Mouse (Mus musculus): ENCODE measurements around the gene Pmm2. TPM values are rescaled to one million over a fixed set of nuclear protein-coding genes. Genes with fewer than 3 reads are reported as not detected.
A peak's percentile ranks its signal among the peaks of the same experiment; 100 is the strongest.

Pmm2 gene
- polyA plus RNA-seq, 1 experiment = 56.6 TPM

DNA sequence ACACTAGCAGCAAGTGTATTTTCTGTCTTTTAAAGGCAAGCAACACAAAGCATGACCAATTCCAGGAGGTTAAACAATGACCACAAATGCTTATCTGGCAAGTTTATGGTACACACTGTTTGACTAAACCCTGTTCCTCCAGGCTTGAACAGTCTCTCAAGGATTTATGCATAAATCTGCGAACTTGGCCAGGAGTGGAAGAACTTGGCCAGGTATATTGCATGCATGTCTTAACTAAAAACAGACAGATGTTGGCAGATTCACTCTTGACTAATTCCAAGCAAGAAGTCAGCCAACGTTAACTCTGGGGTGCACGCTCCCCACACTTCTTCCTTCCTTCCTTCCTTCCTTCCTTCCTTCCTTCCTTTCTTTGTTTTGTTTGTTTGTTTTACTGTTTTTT is 42.3 kb downstream of the Pmm2 start:
- DNase-seq (ENCODE audit: low read depth) = no peak
- no peak for TF ChIP-seq POLR2A (IDR thresholded peaks at IDR 0.05; ENCODE audit: borderline replicate concordance, extremely low read depth, insufficient read depth, insufficient read length, poor library complexity, severe bottlenecking)
- TF ChIP-seq CTCF (IDR thresholded peaks at IDR 0.05; ENCODE audit: borderline replicate concordance, extremely low read depth, insufficient read depth, insufficient read length) = no peak

DNA sequence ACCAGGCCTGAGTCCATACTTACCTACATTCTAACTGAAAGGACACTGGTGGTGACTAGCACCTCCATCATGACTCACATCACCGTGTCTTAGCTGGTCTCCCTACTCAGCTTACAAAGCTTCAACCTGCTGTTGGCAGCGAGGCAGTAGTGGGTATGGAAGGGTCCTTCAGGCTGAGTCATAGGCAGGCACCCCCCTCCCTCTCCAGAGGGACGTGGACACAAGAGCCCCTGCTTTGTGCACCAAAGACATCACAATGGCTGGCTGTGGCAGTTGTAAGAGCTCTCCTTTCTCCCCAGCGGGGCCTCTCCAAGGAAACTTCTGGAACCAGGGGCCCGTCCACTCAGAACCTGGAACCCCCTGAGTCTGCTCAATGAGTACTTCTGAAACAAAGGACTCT is 43.0 kb downstream of the Pmm2 start, which contains the start of gene Gm5767:
Gene Gm5767, plus strand, starts transcription at position 301 of the 400 bp plus-strand sequence.
- TF ChIP-seq POLR2A (IDR thresholded peaks at IDR 0.05; ENCODE audit: borderline replicate concordance, extremely low read depth, insufficient read depth, insufficient read length, poor library complexity, severe bottlenecking) (no peak), CTCF (IDR thresholded peaks at IDR 0.05; ENCODE audit: borderline replicate concordance, extremely low read depth, insufficient read depth, insufficient read length) (no peak)
- no peak for DNase-seq (ENCODE audit: low read depth)

DNA sequence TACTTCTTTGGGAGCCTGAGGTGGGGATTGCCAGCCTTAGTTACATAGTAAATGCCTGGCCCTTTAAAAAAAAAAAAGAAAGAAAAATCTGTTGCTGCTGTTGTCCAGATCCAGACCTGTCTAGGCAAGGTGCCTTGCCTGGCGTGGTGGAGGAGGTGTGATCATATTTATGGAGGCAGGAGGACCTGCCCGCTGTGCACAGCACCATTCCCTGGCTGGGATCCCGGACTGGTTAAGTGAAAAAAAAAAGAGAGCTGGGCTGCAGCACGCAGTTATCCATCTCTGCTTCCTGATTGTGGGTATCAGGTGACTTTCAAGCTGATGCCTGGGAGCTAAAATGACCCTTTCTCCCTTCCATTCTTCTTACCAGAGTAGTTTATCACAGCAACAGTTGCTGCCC is 47.6 kb downstream of the Pmm2 start:
- TF ChIP-seq POLR2A (IDR thresholded peaks at IDR 0.05; ENCODE audit: borderline replicate concordance, extremely low read depth, insufficient read depth, insufficient read length, poor library complexity, severe bottlenecking) (no peak), CTCF (IDR thresholded peaks at IDR 0.05; ENCODE audit: borderline replicate concordance, extremely low read depth, insufficient read depth, insufficient read length) (no peak)
- no peak for DNase-seq (ENCODE audit: low read depth)

DNA sequence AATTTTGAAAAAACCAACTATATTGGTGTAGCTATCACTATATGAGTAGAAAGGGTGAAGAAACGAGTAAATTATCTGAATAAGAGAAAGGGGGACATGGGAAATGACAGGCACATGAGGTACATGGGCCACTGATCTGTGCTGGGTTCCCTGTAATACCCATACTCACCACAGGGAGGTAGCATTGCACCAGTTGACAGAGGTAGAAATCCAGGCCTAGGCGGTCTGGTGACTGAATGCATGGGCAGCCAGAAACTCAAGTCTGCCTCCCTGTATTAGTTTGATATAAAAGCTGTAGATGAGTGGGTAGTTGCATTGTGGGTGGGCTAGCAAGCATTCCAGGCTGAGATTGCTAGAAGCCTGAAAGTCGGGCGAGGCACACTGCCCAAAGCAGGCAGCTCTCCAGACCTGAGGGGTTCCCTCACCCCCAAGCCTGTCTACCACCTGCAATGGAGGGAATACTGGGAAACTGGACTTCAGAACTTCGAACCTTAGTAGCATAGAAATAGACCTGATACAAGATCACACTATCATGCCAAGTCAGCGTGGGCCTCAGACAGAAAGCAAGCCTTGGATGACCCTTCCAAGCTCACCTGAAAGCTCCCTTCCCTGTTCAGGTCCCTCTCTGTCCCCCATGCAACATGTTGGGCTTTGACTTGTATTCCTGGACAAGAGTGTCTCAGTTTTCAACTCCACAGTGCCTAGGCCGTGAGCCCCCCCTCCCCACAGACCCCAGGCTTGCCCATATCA is 48.8 kb downstream of the Pmm2 start:
- peak; percentile 78 for DNase-seq (ENCODE audit: low read depth)
- peak; percentile 79; the same call in 1 of the 2 replicates for TF ChIP-seq CTCF (IDR thresholded peaks at IDR 0.05; ENCODE audit: borderline replicate concordance, extremely low read depth, insufficient read depth, insufficient read length)
- TF ChIP-seq POLR2A (IDR thresholded peaks at IDR 0.05; ENCODE audit: borderline replicate concordance, extremely low read depth, insufficient read depth, insufficient read length, poor library complexity, severe bottlenecking) = no peak

DNA sequence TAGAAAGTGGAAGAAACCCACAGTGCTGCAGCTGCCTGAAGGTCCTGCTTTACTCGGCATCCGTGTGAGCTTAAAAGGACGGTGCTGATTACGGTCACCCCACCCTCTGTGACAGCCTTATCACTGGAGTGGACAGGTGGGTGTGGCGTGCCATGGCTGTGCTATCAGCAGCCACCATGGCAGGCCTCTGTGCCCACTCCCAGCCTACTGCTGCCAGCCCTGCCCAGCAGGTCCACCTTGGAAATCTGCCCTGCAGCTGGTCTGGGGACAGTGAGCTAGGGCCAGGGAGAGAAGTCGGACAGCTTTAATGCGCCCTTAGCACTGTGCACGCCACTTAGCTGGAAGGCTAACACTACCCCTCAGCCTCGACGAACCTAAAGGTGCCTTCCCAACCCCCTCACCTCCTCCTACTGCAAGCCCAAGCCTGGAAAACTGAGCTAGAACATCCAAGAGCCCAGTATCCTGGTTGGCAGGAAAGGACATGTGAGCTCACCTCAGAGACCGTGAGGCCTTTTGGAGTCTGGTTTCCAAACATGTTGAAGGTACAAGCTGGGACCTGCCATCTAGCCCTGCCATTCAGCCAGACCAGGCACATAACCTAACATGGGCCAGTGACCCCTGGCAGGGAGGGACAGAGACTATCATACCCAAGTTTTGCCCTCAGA is 49.5 kb downstream of the Pmm2 start:
- TF ChIP-seq POLR2A (IDR thresholded peaks at IDR 0.05; ENCODE audit: borderline replicate concordance, extremely low read depth, insufficient read depth, insufficient read length, poor library complexity, severe bottlenecking) (no peak), CTCF (IDR thresholded peaks at IDR 0.05; ENCODE audit: borderline replicate concordance, extremely low read depth, insufficient read depth, insufficient read length) (no peak)
- no peak for DNase-seq (ENCODE audit: low read depth)

DNA sequence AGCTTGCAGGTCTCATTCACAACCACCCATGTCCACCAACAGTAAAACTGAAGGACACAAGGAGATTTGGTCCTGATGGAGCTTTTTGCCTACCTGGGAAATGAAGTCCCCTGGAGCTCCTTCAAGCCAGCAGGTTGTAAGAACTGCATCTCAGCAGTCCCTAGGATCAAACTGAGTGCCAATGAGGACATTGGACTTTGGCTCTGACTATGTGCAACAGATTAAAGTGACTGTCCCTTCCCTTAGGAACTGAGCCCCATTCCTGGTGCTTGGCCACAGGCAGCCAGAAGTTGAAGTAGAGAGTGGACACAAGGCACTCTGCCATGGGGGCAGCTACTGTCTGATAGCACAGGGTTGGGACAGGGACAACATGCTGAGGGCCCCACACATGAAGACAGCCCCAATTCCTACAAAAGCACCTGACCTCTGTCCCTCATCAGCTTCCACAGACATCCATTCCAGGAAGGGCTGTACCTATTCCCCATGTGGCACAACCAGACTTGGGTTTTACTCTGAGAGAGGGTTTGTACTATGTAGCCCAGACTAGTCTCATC is 50.2 kb downstream of the Pmm2 start:
- no peak for TF ChIP-seq CTCF (IDR thresholded peaks at IDR 0.05; ENCODE audit: borderline replicate concordance, extremely low read depth, insufficient read depth, insufficient read length)
- no peak for TF ChIP-seq POLR2A (IDR thresholded peaks at IDR 0.05; ENCODE audit: borderline replicate concordance, extremely low read depth, insufficient read depth, insufficient read length, poor library complexity, severe bottlenecking)
- no peak for DNase-seq (ENCODE audit: low read depth)

DNA sequence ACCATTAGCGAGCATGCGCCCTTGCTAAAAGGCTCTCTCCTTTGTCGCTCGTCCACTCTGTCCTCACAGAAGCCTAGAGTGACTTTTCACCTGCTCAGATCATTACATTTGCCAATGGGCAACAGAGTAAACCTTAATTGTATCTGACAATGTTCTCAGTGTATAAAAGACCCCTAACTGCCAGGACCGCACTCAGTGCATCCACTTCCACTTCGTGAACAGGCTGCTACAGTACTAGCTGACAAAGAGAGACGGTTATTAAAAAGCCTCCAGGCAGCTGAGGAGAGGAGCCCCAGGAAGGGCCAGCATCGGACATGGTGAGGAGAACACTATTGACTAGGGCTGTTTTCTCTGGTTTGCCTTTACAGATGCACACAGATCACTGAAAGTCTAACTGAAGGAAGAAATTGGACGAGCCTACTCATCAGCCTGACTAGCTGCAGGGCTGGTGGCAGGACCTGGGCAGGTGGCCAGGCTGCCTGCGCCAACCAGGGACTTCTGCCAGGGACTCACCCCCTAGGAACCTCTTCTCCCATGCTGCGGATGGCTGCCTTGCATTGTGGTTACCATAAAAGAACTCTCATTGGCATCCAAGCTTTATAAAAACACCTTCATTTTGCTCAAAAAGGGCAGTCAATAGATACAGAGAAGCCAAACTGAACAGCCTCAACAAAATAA is 52.6 kb downstream of the Pmm2 start:
- DNase-seq (ENCODE audit: low read depth) = peak; percentile 79
- TF ChIP-seq POLR2A (IDR thresholded peaks at IDR 0.05; ENCODE audit: borderline replicate concordance, extremely low read depth, insufficient read depth, insufficient read length, poor library complexity, severe bottlenecking) = no peak
- no peak for TF ChIP-seq CTCF (IDR thresholded peaks at IDR 0.05; ENCODE audit: borderline replicate concordance, extremely low read depth, insufficient read depth, insufficient read length)

DNA sequence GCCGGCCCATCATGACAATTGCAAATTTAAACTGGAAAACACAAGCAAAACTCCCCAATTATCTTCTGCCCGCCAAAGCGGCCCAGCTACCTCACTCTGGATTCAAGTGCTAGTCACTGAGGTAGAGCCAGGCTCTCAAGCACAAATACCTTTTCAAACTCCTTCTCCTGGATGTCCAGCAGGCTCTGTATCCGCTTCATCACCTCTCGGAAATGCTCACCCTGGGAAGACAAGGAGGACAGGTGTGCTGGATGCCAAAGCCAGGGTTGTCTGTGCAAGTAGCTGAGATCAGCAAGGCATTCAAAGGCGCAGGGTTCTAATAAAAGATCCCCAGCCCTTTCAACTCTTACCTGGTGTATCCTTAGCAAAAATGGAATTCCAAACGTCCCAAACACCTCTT is 53.7 kb downstream of the Pmm2 start:
- no peak for TF ChIP-seq CTCF (IDR thresholded peaks at IDR 0.05; ENCODE audit: borderline replicate concordance, extremely low read depth, insufficient read depth, insufficient read length)
- no peak for TF ChIP-seq POLR2A (IDR thresholded peaks at IDR 0.05; ENCODE audit: borderline replicate concordance, extremely low read depth, insufficient read depth, insufficient read length, poor library complexity, severe bottlenecking)
- no peak for DNase-seq (ENCODE audit: low read depth)

DNA sequence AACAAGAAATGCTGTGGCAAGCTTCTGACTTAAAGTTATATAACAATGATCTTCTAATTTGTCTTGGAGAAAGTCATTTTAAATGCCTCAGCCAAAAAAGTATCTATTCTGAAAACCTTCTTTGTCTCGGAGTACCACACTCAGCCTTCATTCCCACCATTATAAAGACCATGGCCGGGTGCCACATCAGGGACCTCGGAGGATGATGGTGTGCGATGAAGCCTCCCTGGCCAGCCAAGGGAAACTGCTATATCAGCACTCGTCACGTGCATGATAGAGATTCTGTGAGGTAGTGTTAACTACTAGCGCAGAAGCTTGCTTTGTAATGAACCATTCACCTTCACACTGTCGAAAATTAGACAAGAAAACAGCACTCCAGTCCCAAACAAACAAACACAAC is 62.1 kb downstream of the Pmm2 start:
- TF ChIP-seq POLR2A (IDR thresholded peaks at IDR 0.05; ENCODE audit: borderline replicate concordance, extremely low read depth, insufficient read depth, insufficient read length, poor library complexity, severe bottlenecking) = no peak
- TF ChIP-seq CTCF (IDR thresholded peaks at IDR 0.05; ENCODE audit: borderline replicate concordance, extremely low read depth, insufficient read depth, insufficient read length) = no peak
- DNase-seq (ENCODE audit: low read depth) = no peak

DNA sequence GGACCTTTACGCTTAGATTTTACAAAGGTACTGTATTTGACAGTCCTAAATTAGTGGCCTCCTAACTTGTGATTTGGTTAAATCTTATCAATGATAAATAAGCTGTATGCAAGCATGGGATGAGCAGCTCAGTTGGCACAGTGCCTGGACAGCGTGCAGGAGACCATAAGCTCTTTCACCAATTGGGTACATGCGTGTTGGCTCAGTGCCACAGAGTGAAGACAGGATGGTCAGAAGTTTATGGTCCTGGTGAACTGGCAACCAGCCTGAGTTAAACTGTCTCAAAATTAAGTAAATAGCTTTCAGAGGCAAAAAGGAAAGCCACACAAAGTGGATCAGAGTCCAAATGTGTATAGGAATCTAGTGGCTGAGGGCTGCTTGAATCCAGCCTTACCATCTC is 63.1 kb downstream of the Pmm2 start:
- peak; percentile 16 for DNase-seq (ENCODE audit: low read depth)
- TF ChIP-seq POLR2A (IDR thresholded peaks at IDR 0.05; ENCODE audit: borderline replicate concordance, extremely low read depth, insufficient read depth, insufficient read length, poor library complexity, severe bottlenecking) (no peak), CTCF (IDR thresholded peaks at IDR 0.05; ENCODE audit: borderline replicate concordance, extremely low read depth, insufficient read depth, insufficient read length) (no peak)

DNA sequence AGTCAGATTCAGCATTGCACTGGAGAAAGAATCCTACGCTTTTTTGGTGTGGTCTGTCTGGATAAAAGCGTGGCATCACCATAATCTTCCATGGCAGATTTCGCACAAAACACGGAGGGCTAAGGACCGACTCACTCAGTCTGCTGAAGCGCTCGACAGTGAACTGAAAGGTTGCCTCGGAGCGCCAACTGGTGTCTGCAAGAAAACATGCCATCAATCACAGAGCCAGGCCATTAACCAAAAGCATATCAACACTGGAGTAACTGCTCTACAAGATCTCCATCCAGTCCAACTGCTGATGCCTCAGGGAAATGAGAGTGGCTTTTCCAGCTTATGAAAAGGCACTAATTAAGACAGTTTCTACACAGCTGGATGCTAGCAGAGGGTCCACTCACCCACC is 74.5 kb downstream of the Pmm2 start:
- TF ChIP-seq POLR2A (IDR thresholded peaks at IDR 0.05; ENCODE audit: borderline replicate concordance, extremely low read depth, insufficient read depth, insufficient read length, poor library complexity, severe bottlenecking) (no peak), CTCF (IDR thresholded peaks at IDR 0.05; ENCODE audit: borderline replicate concordance, extremely low read depth, insufficient read depth, insufficient read length) (no peak)
- peak; percentile 31 for DNase-seq (ENCODE audit: low read depth)

Other genes starting within 250 kb of the Pmm2 start
- 0.09 and 0.25 TPM in 2 replicates for gene Tmem114, start 212.5 kb upstream of the Pmm2 start, polyA plus RNA-seq (2012; rRNA removed)
- gene Mettl22, start 166.9 kb upstream of the Pmm2 start, polyA plus RNA-seq (2012; rRNA removed) = 66.5 and 70.5 TPM in 2 replicates
- gene Abat, start 124.2 kb upstream of the Pmm2 start, polyA plus RNA-seq (2012; rRNA removed) = 49.2 and 59.8 TPM in 2 replicates
- gene Tmem186, start within 50 bp of the Pmm2 start, polyA plus RNA-seq (2012; rRNA removed) = 21.0 and 23.3 TPM in 2 replicates
- gene Carhsp1, start 34.5 kb downstream of the Pmm2 start, polyA plus RNA-seq (2012; rRNA removed) = 138 and 149 TPM in 2 replicates
- not detected in 2 replicates for gene Gm5767, start 43.1 kb downstream of the Pmm2 start, polyA plus RNA-seq (2012; rRNA removed)
- gene Usp7, start 154.6 kb downstream of the Pmm2 start, polyA plus RNA-seq (2012; rRNA removed) = 103 and 127 TPM in 2 replicates
- gene 1810013L24Rik, start 192.4 kb downstream of the Pmm2 start, polyA plus RNA-seq (2012; rRNA removed) = 35.2 and 52.2 TPM in 2 replicates

Data from brain, embryonic 14.5 days (tissue).